Mouse (Mus musculus): ENCODE results near the gene Dock11. TPM values are rescaled to one million over a fixed set of nuclear protein-coding genes. Genes with fewer than 3 reads are reported as not detected.

Gene Dock11
- polyA plus RNA-seq, 1 experiment from 2014 or later: 17.0 TPM

- H3K27me3 ChIP-seq: no peaks in the 10 kb centered on the region
- H3K36me3 ChIP-seq (ENCODE audit: poor library complexity, severe bottlenecking): no peaks in the 10 kb centered on the region
- no peak overlapping the region for H3K27ac ChIP-seq
- H3K9me3 ChIP-seq (replicated peaks): no peaks in the 10 kb centered on the region
- no peak for ATAC-seq
- no peak overlapping the region for H3K4me3 ChIP-seq
- 0 out of 2 replicates have a peak, but pooled peaks cover 2% of the 10 kb centered on the region for H3K4me1 ChIP-seq
- H3K9ac ChIP-seq: no peak overlapping the region
- H3K4me2 ChIP-seq: no peak overlapping the region
These were observed 67.6 kb downstream of the Dock11 start for GRCm38 (mm10) chrX:35956236-35956635.

DNA sequence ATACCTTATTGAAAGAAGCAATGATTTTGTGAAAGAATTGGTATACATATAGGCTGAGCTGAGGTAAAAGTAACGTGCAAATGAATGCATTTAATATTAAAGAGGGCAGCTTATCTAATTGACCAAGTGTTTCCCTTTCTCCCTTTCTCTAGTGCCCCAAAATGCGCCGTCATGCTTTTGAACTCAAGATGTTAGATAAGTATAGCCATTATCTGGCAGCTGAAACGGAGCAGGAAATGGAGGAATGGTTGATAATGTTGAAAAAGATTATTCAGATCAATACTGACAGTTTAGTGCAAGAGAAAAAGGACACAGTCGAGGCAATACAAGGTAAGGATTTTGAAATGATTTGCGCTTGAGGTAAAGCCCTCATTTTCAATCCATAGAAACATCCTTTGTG lies 74.5 kb downstream of the Dock11 start:
- H3K9me3 ChIP-seq (replicated peaks): no peaks in the 10 kb centered on the region
- no peaks in the 10 kb centered on the region for H3K36me3 ChIP-seq (ENCODE audit: poor library complexity, severe bottlenecking)
- no peaks in the 10 kb centered on the region for H3K27me3 ChIP-seq
- ATAC-seq: no peak
- H3K4me1 ChIP-seq: no peaks in the 10 kb centered on the region
- WGBS: 74% methylated on average over 6 of the region's 6 CpGs
- no peak overlapping the region for H3K4me3 ChIP-seq
- H3K4me2 ChIP-seq: no peak overlapping the region
- H3K27ac ChIP-seq: no peak overlapping the region
- no peak overlapping the region for H3K9ac ChIP-seq

- Histone ChIP-seq H3K4me3 (no peak overlapping the region), H3K27me3 (no peaks in the 10 kb centered on the region), H3K36me3 (ENCODE audit: poor library complexity, severe bottlenecking) (no peaks in the 10 kb centered on the region), H3K27ac (no peak overlapping the region), H3K4me1 (no peaks in the 10 kb centered on the region), H3K9ac (no peak overlapping the region), H3K4me2 (no peak overlapping the region), H3K9me3 (replicated peaks) (no peaks in the 10 kb centered on the region)
- ATAC-seq: no peak
- 91% methylated on average over 1 of the region's 1 CpGs for WGBS
These were observed 80.6 kb downstream of the Dock11 start for GRCm38 (mm10) chrX:35969276-35969675.

DNA sequence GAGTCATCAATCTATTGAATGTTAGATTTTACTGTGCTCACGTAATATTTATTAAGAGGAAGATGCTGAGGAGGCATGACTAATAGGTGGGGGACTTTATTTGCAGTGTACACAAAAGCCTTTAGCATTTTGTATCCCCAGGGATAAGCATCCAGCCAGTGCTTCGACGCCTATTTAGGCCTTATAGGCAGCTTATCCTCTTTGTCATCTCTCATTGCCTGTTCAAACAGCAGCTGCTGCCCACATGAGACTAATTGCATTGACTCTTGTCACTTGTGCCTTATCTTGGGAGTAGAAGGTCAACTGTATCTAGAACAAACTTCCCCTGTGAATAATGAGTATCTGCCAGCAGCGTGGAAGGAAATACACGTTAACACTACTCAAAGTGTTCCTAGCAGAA lies 88.0 kb downstream of the Dock11 start:
- Histone ChIP-seq H3K27ac (no peak overlapping the region), H3K9me3 (replicated peaks) (no peaks in the 10 kb centered on the region), H3K36me3 (ENCODE audit: poor library complexity, severe bottlenecking) (0 out of 2 replicates have a peak, but pooled peaks cover 3% of the 10 kb centered on the region), H3K27me3 (no peaks in the 10 kb centered on the region), H3K4me2 (no peak overlapping the region), H3K4me3 (no peak overlapping the region), H3K9ac (no peak overlapping the region), H3K4me1 (no peaks in the 10 kb centered on the region)
- 60% methylated on average over 5 of the region's 5 CpGs for WGBS
- ATAC-seq: no peak

- Histone ChIP-seq H3K9ac (no peak overlapping the region), H3K4me3 (no peak overlapping the region), H3K4me1 (no peaks in the 10 kb centered on the region), H3K4me2 (no peak overlapping the region), H3K27me3 (no peaks in the 10 kb centered on the region), H3K36me3 (ENCODE audit: poor library complexity, severe bottlenecking) (no peaks in the 10 kb centered on the region), H3K27ac (no peak overlapping the region), H3K9me3 (replicated peaks) (no peaks in the 10 kb centered on the region)
- ATAC-seq: no peak
- WGBS: 91% methylated on average over 1 of the region's 1 CpGs
These were observed 99.3 kb downstream of the Dock11 start for GRCm38 (mm10) chrX:35987981-35988380.

GRCm38 (mm10) chrX:35990508-35991095 lies 102.0 kb downstream of the Dock11 start:
- Histone ChIP-seq H3K36me3 (ENCODE audit: poor library complexity, severe bottlenecking) (no peaks in the 10 kb centered on the region), H3K4me1 (no peaks in the 10 kb centered on the region), H3K4me2 (no peak overlapping the region), H3K9ac (no peak overlapping the region), H3K27me3 (no peaks in the 10 kb centered on the region), H3K9me3 (replicated peaks) (no peaks in the 10 kb centered on the region), H3K27ac (no peak overlapping the region), H3K4me3 (no peak overlapping the region)
- 61% methylated on average over 5 of the region's 5 CpGs for WGBS
- ATAC-seq: no peak

- 80% methylated on average over 6 of the region's 6 CpGs for WGBS
- Histone ChIP-seq H3K9ac (no peak overlapping the region), H3K4me1 (no peaks in the 10 kb centered on the region), H3K36me3 (ENCODE audit: poor library complexity, severe bottlenecking) (no peaks in the 10 kb centered on the region), H3K9me3 (replicated peaks) (no peaks in the 10 kb centered on the region), H3K4me2 (no peak overlapping the region), H3K4me3 (no peak overlapping the region), H3K27ac (no peak overlapping the region), H3K27me3 (no peaks in the 10 kb centered on the region)
- no peak for ATAC-seq
These were observed 105.6 kb downstream of the Dock11 start for GRCm38 (mm10) chrX:35994226-35994625.

DNA sequence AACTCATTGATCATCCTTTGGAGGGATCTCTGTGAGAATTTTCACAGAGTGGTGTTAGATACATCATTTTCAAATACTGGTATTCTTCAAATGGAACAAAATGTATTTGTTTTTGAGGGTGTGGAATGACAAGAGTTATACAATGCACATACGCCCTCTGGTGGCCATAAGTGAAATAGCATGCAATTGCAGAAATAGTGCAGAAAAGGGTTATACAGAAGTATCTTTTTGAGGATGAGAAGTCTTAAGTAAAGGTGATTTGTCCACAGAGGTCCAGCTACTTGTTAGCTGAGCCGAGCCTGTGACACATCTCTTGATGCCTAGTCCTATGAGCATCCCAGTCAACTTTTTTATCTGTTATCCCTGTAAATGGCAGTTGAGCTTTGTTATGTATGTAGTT lies 108.4 kb downstream of the Dock11 start:
- 0 out of 2 replicates have a peak, but pooled peaks have one; percentile 13 for ATAC-seq
- Histone ChIP-seq H3K9ac (no peak overlapping the region), H3K27me3 (no peaks in the 10 kb centered on the region), H3K4me3 (no peak overlapping the region), H3K27ac (no peak overlapping the region), H3K36me3 (ENCODE audit: poor library complexity, severe bottlenecking) (no peaks in the 10 kb centered on the region), H3K9me3 (replicated peaks) (no peaks in the 10 kb centered on the region), H3K4me1 (no peaks in the 10 kb centered on the region), H3K4me2 (no peak overlapping the region)
- 18% methylated on average over 2 of the region's 2 CpGs for WGBS

GRCm38 (mm10) chrX:35997793-35998419 lies 109.3 kb downstream of the Dock11 start:
- no peak overlapping the region for H3K9ac ChIP-seq
- no peaks in the 10 kb centered on the region for H3K9me3 ChIP-seq (replicated peaks)
- no peak overlapping the region for H3K4me2 ChIP-seq
- peak; percentile 30; the same call in 1 of the 2 replicates for ATAC-seq
- H3K36me3 ChIP-seq (ENCODE audit: poor library complexity, severe bottlenecking): no peaks in the 10 kb centered on the region
- no peak overlapping the region for H3K27ac ChIP-seq
- H3K4me3 ChIP-seq: no peak overlapping the region
- H3K4me1 ChIP-seq: no peaks in the 10 kb centered on the region
- 51% methylated on average over 5 of the region's 5 CpGs for WGBS
- no peaks in the 10 kb centered on the region for H3K27me3 ChIP-seq

GRCm38 (mm10) chrX:36025651-36026050 lies 137.0 kb downstream of the Dock11 start:
- Histone ChIP-seq H3K27me3 (no peaks in the 10 kb centered on the region), H3K4me3 (no peak overlapping the region), H3K4me2 (no peak overlapping the region), H3K9ac (no peak overlapping the region), H3K4me1 (no peaks in the 10 kb centered on the region), H3K27ac (no peak overlapping the region), H3K9me3 (replicated peaks) (no peaks in the 10 kb centered on the region), H3K36me3 (ENCODE audit: poor library complexity, severe bottlenecking) (peaks cover 16% of the 10 kb centered on the region)
- ATAC-seq: no peak
- WGBS: 81% methylated on average over 17 of the region's 17 CpGs

- Histone ChIP-seq H3K9ac (no peak overlapping the region), H3K9me3 (replicated peaks) (no peaks in the 10 kb centered on the region), H3K4me2 (no peak overlapping the region), H3K4me3 (no peak overlapping the region), H3K27me3 (no peaks in the 10 kb centered on the region), H3K27ac (no peak overlapping the region), H3K36me3 (ENCODE audit: poor library complexity, severe bottlenecking) (peaks cover 8% of the 10 kb centered on the region; the same call in 1 of the 2 replicates), H3K4me1 (no peaks in the 10 kb centered on the region)
- 87% methylated on average over 5 of the region's 5 CpGs for WGBS
- no peak for ATAC-seq
These were observed 142.5 kb downstream of the Dock11 start for GRCm38 (mm10) chrX:36031113-36031512.

DNA sequence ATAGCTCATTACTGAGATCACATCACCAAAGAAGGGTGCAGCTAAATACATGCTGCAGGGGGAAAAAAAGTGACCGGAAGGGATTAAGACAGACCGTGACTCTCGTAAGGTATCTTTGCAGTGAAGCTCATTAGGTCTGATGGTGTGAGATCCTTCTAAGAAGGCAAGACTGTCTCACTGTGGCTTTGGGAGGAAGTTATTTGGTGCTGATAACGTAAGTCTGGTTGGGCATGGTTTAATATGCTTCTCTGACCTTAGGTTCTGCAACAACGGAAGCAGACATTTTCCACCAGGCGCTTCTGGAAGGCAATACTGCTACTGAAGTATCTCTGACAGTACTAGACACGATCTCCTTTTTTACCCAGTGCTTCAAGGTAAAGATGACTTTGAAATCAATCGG lies 145.4 kb downstream of the Dock11 start:
- 86% methylated on average over 8 of the region's 8 CpGs for WGBS
- Histone ChIP-seq H3K27ac (no peak overlapping the region), H3K36me3 (ENCODE audit: poor library complexity, severe bottlenecking) (peaks cover 19% of the 10 kb centered on the region), H3K4me1 (no peaks in the 10 kb centered on the region), H3K27me3 (no peaks in the 10 kb centered on the region), H3K9ac (no peak overlapping the region), H3K4me2 (no peak overlapping the region), H3K9me3 (replicated peaks) (no peaks in the 10 kb centered on the region), H3K4me3 (no peak overlapping the region)
- ATAC-seq: no peak

DNA sequence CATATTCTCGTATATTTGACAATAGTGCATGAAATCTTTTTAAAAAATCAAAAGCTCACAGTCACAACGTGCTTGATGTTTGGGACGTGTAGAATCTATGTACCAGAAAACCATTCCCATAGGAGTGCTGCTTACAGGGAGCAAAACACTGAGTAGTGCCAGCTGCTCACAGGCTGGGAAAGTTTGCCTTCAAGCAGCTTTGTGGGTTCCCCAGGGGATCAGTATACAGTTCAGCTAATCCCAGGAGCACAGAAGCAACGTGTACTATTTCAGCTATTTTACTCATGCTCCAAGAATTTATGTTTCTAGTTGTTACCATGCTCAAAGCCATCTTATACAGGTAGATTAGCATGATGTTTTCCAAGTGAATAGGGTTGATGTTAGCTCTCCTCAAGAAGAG lies 157.1 kb downstream of the Dock11 start:
- 75% methylated on average over 4 of the region's 4 CpGs for WGBS
- Histone ChIP-seq H3K9me3 (replicated peaks) (no peaks in the 10 kb centered on the region), H3K27ac (no peak overlapping the region), H3K4me2 (no peak overlapping the region), H3K4me1 (no peaks in the 10 kb centered on the region), H3K36me3 (ENCODE audit: poor library complexity, severe bottlenecking) (peaks cover 8% of the 10 kb centered on the region), H3K27me3 (no peaks in the 10 kb centered on the region), H3K4me3 (no peak overlapping the region), H3K9ac (no peak overlapping the region)
- ATAC-seq: no peak

Data from forebrain, embryonic 13.5 days (tissue).